Mouse (Mus musculus): Measurements from ENCODE around the gene Abhd16a. TPM values are rescaled to one million over a fixed set of nuclear protein-coding genes. Genes with fewer than 3 reads are reported as not detected.

Abhd16a gene
- polyA plus RNA-seq (2012; rRNA removed): 104 and 114 TPM in 2 replicates

DNA sequence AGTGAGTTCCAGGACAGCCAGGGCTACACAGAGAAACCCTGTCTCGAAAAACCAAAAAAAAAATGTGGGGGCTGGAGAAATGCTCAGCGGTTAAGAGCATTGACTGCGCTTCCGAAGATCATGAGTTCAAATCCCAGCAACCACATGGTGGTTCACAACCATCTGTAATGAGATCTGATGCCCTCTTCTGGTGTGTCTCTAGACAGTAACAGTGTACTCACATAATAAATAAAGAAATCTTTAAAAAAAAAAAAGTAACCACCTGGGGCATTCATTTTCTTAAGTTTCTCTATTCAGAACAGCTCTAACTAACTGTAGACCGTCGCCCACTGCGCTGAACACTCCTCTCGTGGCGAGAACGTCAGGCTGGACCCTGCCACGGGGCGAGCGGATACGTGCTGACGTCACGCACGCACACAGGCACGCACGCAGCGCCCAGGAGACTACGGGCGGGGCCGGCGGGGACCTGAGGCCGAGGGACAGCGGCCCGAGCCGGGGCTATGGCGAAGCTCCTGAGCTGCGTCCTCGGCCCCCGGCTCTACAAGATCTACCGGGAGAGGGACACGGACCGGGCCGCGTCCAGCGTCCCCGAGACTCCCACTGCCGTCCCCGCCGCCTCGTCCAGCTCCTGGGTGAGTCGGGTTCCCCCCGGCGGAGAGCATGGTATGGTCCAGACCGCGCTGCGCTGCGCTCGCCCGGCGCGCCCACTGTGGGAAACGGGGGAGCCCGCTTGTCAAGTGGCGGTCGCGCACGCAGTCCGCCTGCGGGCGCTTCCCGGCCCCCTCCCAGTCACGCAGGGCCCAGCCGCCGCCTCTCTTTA, at the start of gene Abhd16a:
Gene Abhd16a, plus strand, starts transcription at position 439 of the 820 bp plus-strand sequence.
- peak; percentile 91 for DNase-seq (ENCODE audit: low spot score)

- no peak for DNase-seq (ENCODE audit: low spot score)
These were observed 45.3 kb upstream of the Abhd16a start for GRCm38 (mm10) chr17:35043794-35044193.

DNA sequence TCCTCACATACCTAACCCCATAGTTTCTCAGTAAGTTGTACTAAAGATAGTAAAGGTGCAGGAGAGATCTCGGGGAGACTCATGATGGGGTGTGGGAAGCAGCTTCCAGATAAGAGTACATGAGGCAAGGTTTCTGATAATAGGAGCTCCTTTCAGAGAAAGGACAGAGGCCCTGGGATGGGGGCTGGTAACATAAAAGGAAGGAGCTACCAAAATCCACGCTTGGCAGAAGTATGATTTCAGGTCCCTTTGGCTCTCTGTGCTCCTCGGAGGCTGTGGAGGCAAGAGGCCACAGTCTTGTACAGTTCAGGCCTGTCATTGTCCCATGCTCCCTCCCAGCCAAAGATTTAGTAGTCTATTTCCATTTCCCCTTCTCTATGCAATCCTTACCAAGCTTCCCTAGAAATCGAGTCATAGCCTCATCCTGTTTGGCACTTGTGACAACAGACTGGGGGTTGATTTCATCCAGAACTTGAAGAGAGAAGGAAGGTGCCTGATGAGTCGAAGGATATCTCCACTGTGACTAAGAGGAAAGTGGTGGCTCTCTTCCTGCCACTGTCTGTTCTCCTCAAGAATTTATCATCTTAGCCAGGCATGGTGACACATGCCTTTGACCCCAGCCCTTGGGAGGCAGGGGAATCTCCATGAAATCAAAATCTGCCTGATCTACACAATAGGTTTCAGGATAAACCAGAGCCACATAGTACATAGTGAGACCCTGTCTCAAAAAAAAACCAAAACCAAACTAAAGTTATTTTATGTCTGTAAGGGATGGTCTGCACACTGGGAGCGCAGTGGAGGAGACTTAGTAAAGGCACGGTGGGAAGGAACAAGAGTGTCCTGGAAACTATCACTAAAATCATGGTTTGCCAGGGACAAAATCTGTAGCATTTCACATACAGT, 43.9 kb upstream of the Abhd16a start:
- no peak for DNase-seq (ENCODE audit: low spot score)

GRCm38 (mm10) chr17:35045807-35046680, 43.0 kb upstream of the Abhd16a start:
- DNase-seq (ENCODE audit: low spot score): no peak

GRCm38 (mm10) chr17:35046681-35047455, 42.2 kb upstream of the Abhd16a start, which contains the start of gene Msh5:
Msh5 (minus strand) TSS chr17:35046745.
- peak; percentile 79 for DNase-seq (ENCODE audit: low spot score)

- no peak for DNase-seq (ENCODE audit: low spot score)
These were observed 41.4 kb upstream of the Abhd16a start for GRCm38 (mm10) chr17:35047688-35048087.

- no peak for DNase-seq (ENCODE audit: low spot score)
These were observed 40.7 kb upstream of the Abhd16a start for GRCm38 (mm10) chr17:35048149-35048931.

DNA sequence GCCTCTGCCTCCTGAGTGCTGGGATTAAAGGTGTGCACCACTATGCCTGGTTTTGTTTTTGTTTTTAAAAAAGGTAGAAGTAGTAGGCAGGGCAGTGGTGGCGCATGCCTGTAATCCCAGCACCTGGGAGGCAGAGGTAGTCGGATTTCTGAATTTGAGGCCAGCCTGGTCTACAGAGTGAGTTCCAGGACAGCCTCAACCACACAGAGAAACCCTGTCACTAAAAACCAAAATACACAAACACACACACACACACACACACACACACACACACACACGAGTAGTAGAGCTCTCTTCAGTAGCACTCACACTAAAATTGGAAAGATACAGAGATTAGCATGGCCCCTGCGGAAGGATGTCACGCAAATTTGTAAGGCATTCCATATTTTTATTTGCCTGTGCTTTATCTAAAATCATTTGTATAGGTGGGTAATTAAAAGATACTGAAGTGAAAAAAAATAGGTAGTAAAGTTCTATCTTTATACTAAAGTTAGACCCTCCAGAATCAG, 40.1 kb upstream of the Abhd16a start:
- no peak for DNase-seq (ENCODE audit: low spot score)

DNA sequence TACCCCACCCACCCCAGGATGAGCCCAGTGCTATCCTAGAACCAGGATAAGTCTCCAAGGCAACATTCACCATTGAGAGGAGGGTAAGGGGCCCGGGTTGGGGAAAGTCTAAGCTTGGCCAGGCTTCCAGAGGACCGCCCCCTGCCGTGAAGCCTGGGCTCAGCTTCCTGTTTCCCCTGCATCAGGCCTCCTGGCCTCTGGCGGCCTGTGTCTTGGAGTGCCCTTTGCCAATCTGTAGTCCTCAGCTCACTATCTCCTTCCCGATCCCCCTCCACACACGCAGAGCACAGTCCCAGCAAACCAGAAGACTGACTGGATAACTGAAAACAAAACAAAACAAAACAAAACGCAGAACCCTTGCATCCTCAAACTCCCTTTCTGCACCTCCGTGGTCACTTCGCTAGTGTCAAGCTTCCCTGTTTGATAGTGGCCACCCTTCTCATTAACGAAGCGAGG, 39.5 kb upstream of the Abhd16a start, which contains the start of gene Clic1:
Gene Clic1, plus strand, starts transcription at position 406 of the 456 bp plus-strand sequence.
- no peak for DNase-seq (ENCODE audit: low spot score)

GRCm38 (mm10) chr17:35050126-35050750, 38.8 kb upstream of the Abhd16a start:
- peak; percentile 63 for DNase-seq (ENCODE audit: low spot score)

DNA sequence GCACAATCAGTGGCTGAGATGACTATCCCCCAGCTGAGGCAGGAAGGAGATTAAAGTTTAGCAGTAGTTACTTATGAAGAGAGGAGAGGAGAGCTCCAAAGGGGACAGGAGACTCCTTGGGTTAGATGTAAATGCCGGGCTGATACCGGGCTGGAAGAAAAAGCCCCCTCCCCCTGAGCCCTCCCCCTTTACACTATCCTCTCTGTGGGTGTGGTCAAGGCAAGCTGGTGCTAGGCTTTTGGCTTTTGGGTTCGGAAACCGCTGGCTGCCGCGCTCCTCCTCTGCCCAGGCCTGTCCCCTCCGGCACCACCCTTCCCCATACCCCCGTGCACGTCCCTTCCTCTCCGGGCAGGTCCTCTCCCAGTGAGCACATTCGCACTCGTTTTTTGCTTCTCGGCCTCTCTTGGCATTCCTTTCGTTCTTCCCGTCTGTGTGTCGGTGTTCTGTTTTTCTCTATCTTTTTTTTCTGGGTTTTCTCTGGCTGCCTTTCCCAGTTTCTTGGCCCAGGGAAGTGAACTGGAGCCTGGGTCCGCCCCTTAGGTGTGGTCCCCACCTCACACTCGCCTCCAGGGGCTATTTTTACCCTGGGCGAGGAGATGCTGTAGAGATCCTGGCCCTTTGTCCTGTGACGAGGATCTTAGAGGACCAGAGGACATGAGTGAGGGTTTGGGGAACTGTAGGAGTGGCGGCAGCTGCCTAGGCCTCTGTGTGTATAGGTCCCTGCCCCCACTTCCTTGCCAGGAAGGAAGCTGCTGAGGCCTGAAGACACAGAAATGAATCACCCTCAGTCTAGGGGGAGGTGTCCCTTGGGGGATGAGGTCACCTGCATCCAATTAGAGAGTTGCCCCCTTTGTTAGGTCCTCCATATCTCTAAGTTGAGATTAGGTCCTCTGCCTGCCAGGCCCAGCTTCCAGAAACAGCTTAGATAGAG, 37.6 kb upstream of the Abhd16a start:
- no peak for DNase-seq (ENCODE audit: low spot score)

DNA sequence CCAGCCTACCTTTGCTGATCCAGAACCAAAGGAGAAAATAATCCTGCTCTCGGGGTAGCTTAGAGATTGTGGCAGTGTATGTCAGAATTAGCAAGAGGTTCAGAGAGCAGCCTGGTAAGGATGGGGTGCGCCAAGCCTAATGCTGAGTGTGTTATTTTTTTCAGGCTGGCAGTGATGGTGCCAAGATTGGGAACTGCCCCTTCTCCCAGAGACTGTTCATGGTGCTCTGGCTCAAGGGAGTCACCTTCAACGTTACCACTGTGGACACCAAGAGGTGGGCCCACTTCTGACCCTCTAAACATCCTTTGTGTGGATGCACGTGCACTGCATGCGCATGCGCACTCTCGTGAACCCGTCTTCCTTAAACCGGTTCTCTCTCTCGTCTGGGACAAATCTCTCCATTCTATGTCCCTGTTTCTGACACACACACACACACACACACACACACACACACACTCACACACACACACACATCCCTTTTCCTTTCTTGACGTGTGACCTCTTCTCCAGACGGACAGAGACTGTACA, 36.7 kb upstream of the Abhd16a start:
- DNase-seq (ENCODE audit: low spot score): no peak

DNA sequence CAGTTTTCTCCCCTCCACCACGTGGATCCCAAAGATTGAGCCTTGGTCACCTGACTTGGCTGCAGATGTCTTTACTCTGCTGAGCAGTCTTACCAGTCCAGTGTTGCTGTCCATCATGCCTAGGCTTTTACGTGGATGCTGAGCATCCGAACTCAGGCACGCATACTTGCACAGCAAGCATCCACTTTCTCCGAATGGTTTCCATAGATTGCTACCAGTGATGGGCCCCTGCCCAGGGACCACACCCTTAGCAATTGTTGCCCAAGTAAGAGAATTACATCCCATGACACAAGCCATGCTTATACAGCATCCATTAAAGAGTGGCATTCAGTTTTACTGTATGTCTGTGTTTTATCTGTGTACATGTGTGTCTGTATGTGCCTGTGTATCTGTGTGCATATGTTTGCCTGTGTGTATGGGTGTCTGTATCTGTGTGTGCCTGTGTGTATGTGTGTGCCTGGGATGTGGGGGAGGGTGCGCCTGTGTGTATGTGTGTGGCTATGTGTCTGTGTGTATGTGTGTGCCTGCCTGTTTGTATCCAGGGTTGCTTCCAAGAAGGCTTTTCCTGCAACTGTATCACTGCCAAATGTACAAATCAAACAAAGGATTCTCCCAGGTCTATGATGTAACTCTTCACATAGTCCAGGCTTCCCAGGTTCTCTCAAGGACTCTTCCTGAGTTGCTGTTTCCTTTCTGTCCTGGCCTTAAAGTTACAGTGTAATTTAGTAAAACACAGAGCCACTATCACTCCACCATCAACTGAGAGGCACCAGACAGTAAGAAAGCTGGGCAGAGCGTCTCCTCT, 33.2 kb upstream of the Abhd16a start:
- DNase-seq (ENCODE audit: low spot score): no peak

DNA sequence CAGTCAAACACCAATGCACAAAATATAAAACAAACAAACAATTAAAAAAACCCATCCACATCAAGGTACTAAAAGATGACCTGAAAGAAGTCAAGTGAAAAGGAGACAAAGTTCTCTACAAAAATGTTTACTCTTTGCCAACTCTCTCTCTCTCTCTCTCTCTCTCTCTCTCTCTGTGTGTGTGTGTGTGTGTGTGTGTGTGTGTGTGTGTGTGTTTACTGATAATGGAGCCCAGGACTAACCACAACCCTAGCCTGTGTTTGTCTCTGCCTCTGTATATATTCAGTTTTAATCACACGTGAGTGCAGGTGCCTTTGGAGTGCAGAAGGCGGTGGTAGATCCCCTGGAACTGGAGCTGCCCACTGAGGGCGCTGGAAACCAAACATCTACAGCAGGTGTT, 32.0 kb upstream of the Abhd16a start:
- DNase-seq (ENCODE audit: low spot score): no peak

DNA sequence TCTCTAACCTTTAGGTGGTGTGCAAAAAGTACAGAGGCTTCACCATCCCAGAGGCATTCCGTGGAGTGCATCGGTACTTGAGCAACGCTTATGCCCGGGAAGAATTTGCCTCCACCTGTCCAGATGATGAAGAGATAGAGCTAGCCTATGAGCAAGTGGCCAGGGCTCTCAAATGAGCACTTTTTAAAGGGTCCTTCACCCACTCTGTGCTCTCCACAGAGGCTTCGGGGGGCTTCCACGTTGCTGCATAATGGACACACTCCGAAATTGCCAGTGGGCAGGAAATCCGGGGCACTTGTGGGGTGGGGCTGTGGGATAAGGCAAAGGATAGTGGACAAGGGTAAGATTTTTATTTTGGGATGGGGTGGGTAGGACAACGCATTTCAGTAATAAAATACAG, 30.7 kb upstream of the Abhd16a start:
- no peak for DNase-seq (ENCODE audit: low spot score)

Data from urinary bladder, adult 2 months (tissue).